Mouse (Mus musculus) monocyte, adult 2 months (primary cell): ENCODE results near the gene B3gnt5.
"Not testable (repeated sequence)": the region's sequence is repeated elsewhere in the genome, so short reads cannot be mapped to it uniquely, and the experiment has no call there.

Source experiments
- DNase-seq, 2 experiments: peaks; one replicate each; pipeline ENCODE4 v3.0.0; 2022; ENCODE audit warnings: low spot score in 2 of 2, low read depth in 1 of 2

Gene B3gnt5

DNA sequence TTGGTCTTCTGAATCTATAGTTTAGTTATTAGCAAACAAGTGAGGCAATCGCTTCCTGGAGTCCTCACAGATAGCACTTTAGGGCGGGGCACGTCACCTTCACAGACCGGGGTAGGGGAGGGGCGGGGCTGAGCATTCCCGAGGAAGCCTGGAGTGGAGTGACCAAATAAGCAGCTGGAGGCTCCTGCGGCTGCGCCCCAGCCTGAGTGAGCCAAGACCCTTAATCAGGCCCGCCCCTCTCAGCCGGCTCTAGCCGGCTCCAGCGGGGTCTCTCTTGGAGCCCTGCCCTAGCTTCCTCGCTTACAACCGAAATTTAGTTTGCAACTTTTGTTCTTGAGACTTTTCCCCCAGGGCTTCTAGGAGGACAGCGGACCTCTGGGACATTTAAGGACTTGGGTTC, at the start of gene B3gnt5:
Gene B3gnt5, plus strand, starts transcription at position 135 of the 400 bp plus-strand sequence.
- DNase-seq = no peak

DNA sequence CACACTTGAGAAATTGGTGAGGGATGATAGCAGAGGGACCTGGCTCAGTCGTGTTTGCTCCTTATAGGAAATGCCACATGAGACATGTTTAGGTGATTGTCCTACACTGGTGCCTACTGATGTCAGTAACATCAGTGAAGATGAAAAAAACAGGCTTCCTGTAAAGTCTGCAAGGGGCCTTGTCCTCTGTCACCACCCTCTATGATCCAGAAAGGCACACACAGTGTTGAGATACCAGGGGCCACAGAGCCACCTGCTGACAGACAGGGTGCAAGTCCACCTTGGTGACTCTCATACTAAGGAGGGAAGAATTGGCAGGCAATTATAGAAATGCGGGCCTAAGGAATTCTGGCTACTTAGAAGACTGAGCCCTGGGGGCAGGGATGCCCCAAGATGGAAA, 39.0 kb upstream of the B3gnt5 start:
- DNase-seq = no peak

GRCm38 (mm10) chr16:19724139-19724538, 35.9 kb upstream of the B3gnt5 start:
- not testable (repeated sequence) for DNase-seq

GRCm38 (mm10) chr16:19732896-19733295, 27.1 kb upstream of the B3gnt5 start:
- no peak for DNase-seq

GRCm38 (mm10) chr16:19760505-19761496, 793 bp downstream of the B3gnt5 start:
- peak in 1 of 2 experiments; percentile 1 for DNase-seq

DNA sequence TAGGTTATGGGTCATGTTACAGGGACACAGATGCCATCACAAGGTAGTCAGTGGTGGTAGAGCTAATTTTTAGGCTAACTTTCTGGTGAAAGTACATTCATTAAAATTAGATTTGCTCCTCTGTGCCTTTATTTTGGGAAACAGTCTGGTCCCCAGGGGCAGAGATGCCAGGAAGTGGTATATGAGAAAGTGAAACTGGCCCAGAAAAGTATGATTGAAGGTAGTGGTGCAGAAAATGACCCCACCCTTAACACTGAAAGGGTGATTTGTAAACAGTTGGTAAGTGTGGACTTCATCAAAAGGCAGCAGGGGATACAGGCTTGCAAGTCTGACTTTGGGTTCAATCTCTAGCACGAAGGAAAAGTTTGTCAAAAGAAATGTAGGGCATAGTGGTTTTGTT, 1.7 kb downstream of the B3gnt5 start:
- DNase-seq = no peak

- no peak for DNase-seq
These were observed 6.1 kb downstream of the B3gnt5 start for GRCm38 (mm10) chr16:19766107-19766506.

DNA sequence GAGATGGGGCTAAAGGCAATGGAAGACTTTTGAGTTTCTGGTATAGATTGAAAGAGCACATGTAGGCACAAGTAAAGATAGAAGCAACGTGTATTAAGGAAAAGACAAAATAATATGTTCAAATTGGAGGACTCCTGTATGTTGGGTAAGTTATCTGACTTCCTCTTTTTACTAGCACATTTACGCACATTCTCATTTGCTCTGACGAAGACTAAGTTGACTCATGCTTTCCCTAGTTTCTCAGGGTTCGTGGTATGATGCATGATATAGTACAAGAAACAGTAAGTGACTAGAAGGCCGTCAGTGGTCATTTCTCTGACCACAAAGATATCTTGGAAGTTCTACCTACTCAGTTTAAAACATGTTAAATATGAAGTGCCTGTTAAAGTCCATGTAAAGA, 8.0 kb downstream of the B3gnt5 start:
- DNase-seq = no peak

GRCm38 (mm10) chr16:19772013-19772412, 12.0 kb downstream of the B3gnt5 start:
- no peak for DNase-seq

DNA sequence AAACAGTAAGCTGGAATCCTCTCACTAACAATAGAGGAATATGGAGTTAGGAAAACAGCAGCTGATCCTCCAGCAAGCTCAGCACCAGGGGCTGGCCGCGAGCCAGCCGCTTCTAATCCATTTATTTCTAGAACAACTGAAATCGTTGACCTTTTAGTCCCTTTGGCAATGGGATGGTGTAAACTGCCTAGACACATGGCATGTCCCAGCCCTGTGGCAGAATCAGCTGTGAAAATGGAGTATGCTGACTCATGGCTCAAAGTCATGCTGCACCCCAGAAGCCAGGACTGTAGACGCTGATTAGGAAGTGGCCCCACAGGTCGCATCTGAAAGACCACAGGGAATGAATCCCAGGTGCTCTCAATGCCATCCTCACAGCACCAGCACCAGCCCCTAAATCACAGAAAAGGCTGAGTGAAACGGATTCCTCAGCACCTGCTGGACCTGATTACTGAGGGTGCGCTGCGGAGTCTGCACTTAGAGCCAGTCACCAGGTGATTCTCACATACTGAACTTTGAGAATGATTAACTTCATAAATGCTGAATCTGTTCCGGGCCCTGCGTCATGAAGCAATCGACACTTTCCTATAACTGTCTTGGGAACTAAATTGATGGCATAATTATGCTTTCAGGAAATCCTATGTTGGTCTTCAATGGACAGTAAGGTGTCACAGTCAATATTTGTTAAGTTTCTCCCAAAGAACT, 26.5 kb downstream of the B3gnt5 start:
- DNase-seq = no peak

DNA sequence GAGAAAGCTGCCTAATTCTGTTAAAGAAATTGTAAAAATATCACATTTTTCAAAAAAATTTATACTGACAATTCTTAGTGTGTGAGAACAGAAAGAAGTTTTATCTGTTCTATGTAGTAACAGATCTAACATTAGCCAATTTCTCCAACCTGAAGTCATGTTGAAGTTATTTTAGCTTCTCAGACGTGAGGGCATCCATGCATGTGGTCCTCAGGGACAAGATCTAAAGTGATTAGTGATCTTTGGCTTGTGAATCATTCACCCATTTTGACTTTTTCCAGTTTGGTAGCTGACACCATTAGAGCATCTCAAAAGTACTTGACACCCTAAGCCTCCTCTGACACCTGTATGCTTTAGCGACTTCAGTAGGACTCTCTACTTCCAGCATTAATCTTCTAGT, 29.9 kb downstream of the B3gnt5 start:
- DNase-seq = no peak

DNA sequence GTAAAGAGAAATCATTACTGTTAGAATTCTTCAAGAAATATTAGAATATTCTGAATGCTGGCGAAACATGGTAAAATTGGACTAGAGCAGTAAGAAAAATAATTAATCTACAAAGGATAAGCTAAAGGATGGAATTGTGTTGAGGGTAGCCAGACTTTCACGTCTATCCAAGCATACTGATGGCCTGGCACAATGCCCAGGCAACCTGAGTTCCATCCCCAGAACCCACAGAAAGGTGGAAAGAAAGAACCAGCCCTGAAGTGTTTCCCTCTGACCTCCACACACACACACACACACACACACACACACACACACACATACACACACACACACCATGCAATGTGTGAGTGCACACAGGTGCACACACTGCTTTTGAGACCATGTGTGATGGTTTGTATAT, 58.8 kb downstream of the B3gnt5 start:
- no peak for DNase-seq
